Mouse (Mus musculus): Measurements from ENCODE around the gene Akr1b8.
"Not testable (repeated sequence)": the region's sequence is repeated elsewhere in the genome, so short reads cannot be mapped to it uniquely, and the experiment has no call there.

Akr1b8 gene

DNA sequence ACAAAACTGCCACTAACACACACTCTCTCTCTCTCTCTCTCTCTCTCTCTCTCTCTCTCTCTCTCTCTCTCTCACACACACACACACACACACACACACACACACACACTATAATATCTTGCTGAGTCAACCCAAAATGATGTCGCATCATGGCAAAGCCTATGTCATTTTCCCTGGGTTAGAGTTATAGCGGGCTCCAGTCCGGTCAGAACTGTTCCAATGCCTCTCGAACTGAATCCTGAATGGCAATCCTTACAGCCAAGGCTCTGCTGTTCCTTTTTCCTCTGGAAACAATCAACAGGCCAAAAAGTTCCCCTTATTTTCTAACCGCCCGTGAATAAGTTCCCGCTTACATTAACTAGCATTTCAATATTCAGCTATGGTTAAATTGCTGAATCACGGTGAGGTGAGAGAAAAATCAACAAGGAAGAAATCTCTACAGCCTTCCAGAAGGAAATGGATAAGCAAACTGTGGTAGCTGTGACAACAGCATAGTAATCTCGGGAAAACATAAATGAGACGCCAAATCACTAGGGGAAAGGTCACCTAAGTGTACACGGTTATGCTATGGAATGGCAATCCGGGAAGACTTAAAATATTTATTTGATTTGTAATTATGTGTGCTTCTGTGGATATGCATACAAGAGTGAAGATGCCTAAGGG is 3.8 kb upstream of the Akr1b8 start:
- ATAC-seq (ENCODE audit: low TSS enrichment), result no peak

DNA sequence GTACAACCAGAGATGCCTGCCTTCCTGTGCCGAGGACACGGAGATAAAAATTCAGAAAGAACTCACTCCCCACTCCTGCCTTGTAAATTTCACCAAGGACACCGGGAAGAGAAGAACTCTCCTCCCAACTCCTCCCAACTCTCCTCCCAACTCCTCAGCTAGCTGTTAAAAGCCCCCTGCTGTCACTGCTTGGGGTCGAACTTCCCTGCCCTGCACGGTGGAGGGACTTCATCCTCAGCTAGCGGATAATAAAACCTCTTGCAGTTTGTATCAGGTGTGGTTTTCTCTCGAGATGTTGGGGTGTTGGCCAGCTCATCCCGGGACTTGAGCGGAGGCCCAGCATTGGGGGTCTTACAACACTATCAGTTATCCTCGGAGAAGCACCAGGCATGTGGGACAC is 2.4 kb upstream of the Akr1b8 start:
- not testable (repeated sequence) for ATAC-seq (ENCODE audit: low TSS enrichment)

DNA sequence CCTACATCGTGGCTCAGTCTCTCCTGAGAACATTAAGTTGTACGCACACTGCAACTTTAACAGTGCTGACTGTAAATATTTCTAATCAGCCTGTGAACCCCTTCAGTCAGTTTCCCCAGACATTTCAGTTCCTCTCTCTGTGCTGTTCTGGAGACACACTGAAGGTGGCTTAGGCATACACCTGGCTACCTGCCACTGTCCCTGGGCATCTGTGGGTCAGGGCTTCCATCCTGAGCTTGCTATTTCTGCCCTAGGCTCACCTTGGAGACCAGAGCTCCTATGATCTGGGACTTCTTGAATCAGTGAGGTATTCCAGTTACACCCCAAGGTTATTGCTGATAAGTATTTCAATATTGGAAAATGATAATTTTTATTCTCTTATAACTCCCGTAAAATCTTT is 1.5 kb upstream of the Akr1b8 start:
- ATAC-seq (ENCODE audit: low TSS enrichment), result no peak

DNA sequence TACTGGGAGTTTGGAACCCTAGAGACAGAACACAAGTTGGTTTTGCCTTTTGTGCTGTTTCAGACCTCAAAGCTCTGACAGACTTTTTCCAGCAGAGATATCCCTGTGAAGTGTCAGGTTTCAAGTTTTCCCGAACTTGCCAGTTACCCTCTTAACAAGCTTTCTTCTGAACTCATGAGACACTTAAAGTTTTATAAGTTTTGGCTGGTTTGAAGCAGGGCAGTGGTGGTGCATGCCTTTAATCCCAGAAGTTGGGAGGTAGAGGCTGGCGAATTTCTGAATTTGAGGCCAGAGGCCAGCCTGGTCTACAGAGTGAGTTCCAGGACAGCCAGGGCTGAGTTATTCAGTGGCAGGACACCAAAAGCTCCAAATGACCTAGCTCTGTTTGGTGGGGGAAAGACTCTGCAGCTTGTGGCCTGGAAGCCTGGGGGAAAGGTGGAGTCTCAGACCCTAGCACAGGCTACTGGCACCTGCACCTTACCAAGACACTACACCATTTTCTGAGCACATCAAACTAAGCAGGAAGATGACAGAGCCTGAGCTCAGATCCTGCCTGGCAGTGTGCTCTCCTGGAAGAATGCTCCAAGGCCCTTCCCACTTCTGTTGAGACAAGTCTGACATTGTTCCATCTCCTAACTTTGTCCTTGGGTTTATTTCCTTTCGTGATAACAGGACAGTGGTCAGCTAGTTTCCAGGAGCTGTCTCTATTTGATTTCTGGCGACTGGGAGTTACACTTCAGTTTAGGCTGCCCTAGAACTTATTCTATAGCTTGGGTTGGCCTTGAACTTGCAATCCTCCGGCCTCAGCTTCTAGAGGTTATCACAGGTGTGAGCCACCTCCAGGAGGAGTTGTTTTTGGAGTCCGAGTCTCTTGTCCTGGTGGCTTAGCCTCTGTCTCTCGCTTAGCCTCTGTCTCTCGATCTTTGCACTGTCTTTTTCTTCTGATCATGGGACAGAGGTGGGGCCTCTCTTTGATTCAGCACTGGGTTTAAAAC is 732 bp downstream of the Akr1b8 start:
- no peak for ATAC-seq (ENCODE audit: low TSS enrichment)

DNA sequence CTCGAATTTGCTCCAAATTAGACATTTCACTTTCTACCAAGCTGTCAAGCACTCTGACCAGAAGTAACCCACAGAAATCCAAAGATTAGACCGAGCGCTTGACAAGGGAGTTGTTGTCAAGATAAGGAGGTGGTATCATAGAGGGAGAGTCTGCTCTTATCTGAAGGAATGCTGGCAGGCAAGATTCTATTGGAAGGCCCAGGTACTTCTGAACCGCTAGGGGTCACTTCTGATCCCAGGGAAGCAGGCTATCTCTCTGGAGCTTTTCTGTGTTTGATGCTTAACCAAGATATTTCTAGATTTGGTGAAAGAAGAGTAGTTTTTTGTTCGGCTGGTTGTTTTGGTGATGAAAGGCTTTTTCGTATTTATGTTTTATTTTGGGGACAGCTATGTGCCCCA is 1.4 kb downstream of the Akr1b8 start:
- ATAC-seq (ENCODE audit: low TSS enrichment), result no peak

DNA sequence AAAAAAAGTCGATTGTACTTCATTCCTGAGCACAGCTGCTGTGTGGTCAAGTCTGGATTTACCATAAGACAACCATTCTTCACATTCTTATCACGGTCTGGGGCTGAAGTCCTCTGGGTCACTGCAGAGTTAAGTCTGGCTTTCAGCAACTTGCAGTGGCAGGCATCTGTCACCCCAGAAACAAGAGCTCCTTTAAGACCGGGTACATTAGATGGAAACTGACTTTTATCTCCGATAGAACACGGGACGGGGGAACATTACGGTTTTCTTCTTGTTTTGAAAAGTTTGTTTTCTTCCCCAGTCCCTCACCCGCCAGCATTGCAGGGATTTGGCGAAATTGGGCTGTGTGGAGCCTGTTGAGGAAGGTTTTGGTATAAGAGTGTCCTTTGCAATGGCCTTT is 1.9 kb downstream of the Akr1b8 start:
- no peak for ATAC-seq (ENCODE audit: low TSS enrichment)

DNA sequence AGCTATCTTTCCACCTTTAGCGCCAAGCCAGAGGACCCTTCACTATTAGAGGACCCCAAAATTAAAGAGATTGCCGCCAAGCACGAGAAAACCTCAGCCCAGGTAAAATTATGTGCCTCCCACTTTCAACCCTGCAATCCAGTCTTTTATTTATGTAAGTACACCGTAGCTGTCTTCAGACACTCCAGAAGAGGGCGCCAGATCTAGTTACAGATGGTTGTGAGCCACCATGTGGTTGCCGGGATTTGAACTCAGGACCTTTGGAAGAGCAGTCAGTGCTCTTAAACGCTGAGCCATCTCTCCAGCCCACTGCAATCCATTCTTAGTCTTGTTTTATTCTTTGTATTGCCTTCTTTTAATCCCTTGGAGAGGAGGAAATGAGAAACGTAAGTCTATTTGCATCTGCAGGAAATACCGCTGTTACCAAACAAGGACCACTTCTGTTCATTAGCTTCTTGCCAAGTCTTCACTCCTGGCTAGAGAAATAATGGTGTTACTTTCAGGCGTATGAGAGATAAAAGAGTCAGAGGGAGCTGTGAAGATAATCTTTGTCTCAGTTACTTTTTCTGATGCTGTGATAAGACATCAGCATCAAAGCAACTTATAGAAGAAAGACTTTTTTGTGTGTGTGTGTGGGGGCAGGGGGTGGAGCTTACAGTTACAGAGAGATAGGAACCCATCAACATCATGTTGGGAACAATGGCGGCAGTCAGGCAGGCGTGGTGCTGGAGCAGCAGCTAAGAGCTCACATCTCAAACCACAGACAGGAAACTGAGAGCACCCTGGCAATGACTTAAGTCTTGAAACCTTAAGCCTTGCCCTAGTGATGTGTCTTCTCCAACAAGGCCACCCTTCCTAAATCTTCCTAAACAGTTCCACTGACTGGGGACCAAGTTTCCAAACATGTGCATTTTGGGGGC is 10.6 kb downstream of the Akr1b8 start:
- ATAC-seq (ENCODE audit: low TSS enrichment), result no peak

- ATAC-seq (ENCODE audit: low TSS enrichment), result no peak
Measured at GRCm38 (mm10) chr6:34367998-34368397, 14.1 kb downstream of the Akr1b8 start.

DNA sequence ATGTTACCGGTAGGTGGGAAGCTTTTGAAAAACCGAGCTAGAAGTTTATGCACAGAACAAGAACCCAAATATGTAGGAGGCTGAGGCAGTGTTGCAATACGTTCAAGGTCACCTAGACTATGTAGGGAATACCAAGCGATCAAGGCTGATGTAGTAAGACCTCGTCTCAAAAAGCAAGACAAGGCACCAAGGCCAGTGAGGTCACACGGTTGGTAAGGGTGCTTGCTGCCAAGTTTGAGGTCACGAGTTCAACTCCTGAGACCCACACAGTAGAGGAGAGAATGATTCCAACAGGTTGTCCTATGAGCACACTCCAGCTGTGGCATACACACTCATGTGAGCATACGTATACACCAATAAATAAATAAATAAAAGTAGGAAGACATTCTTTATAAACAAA is 16.2 kb downstream of the Akr1b8 start:
- no peak for ATAC-seq (ENCODE audit: low TSS enrichment)

DNA sequence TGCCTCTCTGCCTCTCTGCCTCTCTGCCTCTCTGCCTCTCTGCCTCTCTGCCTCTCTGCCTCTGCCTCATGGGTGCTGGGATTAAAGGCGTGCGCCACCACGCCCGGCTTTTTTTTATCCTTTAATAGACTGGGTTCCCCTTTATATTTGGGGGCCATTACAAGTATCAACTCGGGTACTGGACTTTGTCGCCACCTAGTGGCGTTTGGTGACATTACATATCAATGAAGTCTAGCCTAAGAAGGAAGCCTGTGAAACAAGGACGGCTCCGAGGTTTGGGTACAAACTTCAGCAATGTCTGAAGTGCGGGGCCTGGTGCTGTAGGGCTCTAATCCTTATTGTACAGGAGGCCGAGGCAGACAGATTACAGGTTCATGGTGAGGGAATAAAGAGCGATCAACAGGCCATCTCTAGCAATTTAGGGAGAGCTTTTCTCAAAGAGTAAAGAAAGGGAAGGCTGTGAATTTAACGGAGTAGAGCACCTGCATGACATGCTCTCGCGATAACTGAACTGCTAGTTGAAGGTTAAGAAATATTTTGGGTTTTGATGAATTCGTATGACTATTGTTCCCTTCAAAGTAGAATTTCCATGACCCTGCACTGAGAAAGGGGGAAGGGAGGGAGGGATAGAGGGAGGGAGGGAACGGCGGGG is 17.9 kb downstream of the Akr1b8 start:
- peak; percentile 92 for ATAC-seq (ENCODE audit: low TSS enrichment)

DNA sequence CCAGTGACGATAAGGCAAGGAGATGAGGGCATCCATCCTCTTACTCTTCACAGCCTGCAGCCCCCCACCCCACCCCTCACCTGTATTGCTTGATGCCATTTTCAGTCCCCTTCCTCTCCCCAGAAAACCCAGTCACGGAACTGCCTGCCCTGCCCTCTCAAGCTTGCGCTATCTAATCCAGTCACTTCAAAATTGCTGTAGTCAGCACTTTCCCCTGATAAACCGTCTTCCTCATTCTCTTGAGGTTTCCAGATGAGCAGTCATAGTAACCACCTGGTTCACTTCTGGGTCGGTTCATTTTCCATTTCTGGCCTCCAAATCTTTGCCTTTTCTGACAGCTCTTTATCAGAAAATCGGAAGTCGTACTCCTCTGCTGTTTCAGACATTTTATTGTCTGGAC is 19.9 kb downstream of the Akr1b8 start:
- ATAC-seq (ENCODE audit: low TSS enrichment), result no peak

DNA sequence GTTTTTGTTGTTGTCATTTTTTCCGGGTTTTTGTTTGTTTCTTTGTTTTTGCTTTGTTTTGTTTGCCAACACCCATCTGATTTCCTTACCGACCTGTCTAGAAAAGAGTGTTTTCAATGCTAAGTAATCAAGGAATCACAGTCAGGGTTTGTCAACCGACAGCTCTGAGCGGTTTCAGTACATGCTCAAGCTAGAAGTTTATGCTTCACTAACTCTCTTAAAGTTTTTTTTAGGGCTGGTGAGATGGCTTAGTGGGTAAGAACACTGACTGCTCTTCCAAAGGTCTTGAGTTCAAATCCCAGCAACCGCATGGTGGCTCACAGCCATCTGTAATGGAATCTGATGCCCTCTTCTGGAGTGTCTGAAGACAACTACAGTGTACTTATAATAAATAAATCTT is 22.0 kb downstream of the Akr1b8 start:
- ATAC-seq (ENCODE audit: low TSS enrichment), result not testable (repeated sequence)

DNA sequence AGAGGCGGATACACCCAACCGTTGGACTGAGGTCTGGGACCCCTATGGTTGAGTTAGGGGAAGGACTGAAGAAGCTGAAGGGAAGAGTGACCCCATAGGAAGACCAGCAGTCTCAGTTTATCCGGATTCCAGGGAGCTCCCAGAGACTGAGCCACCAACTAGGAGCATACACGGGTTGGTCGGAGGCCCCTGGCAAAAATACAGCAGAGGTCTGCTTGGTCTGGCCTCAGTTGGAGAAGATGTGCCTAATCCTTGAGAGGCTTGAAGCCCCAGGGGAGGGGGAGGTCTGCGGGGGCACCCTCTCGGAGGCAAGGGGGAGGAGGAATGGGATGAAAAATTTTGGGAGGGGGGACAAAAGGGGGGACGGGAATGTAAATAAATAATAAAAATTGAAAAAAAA is 29.5 kb downstream of the Akr1b8 start:
- no peak for ATAC-seq (ENCODE audit: low TSS enrichment)

- ATAC-seq (ENCODE audit: low TSS enrichment), result peak; percentile 96
Measured at GRCm38 (mm10) chr6:34384110-34384661, 30.3 kb downstream of the Akr1b8 start, which contains the start of gene Akr1b10. Gene Akr1b10, plus strand, starts transcription at chr6:34384218.

- peak; percentile 28 for ATAC-seq (ENCODE audit: low TSS enrichment)
Measured at GRCm38 (mm10) chr6:34384701-34385370, 30.9 kb downstream of the Akr1b8 start.

DNA sequence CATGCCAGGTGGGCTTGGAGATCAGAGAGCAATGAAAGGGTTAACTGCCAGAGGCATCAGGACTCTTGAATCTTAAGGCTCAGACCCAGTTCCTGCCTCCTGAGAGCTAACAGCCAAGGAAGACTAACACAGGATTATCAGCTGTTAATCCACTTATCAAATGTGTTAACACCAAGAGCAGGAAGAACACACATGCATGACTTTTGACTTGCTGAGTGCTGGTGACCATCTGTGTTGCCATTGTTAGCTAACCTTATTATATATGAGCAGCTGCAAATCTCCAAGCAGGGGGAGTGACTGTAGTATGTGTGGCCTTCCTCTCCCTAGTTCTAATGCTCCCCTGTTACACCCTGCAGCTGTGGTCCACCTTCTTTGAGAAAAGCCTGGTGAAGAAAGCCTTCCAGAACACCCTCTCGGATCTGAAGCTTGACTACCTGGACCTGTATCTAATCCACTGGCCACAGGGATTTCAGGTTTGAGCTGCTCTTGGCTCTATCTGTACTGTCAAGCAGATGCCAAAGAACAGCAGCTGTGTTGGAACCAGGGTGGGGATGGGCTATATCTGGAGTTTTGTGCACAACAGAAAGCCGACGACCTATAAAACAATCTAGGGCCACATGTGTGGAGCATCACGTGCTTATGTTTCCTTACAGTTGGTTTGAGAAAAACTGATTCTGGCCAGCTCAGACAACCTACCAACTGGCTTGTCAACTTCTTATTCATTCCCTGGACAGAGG is 34.7 kb downstream of the Akr1b8 start:
- ATAC-seq (ENCODE audit: low TSS enrichment), result no peak

- no peak for ATAC-seq (ENCODE audit: low TSS enrichment)
Measured at GRCm38 (mm10) chr6:34395897-34396296, 42.0 kb downstream of the Akr1b8 start.

DNA sequence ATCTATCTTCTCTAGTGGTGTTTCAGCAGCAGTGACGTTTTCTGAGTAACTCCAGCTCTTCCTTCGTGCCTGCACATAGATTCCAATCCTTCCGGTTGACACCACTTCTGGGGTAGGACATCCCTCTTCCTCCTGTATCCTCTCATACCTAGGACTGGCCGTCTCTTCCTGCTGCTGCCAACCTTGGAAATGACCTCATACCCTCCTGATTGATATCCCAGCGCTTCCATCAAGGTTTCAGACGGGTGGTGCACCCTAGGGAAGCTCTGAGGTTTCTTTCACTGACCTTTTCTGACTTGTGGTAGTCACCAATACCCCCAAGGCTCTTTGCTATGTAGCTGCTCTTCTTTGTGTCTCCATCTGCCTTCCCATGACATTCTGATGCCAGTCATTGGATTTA is 44.5 kb downstream of the Akr1b8 start:
- ATAC-seq (ENCODE audit: low TSS enrichment), result no peak

GRCm38 (mm10) chr6:34399606-34400220 is 45.8 kb downstream of the Akr1b8 start:
- no peak for ATAC-seq (ENCODE audit: low TSS enrichment)

All from frontal cortex, adult (tissue).